Mouse (Mus musculus) neural tube, embryonic 12.5 days (tissue): Measurements from ENCODE around the gene Pigk. TPM values are rescaled to one million over a fixed set of nuclear protein-coding genes. Genes with fewer than 3 reads are reported as not detected.

Source experiments
- ATAC-seq: fragments of 200-750 bp; cut with Nextera tagmentation; 2 replicates; pipeline ENCODE4 v1.8.0; 2017; ENCODE audit warnings: low read depth, mild to moderate bottlenecking, moderate TSS enrichment, moderate library complexity; ENCODE audit not compliant: low FRiP score
- H3K27ac ChIP-seq: fragments of 300-500 bp; sonication (generic); 2 replicates; pipeline ENCODE4 v1.5.1; 2016
- H3K27me3 ChIP-seq: fragments of 300-500 bp; sonication (generic); replicated peaks from 2 replicates; pipeline ENCODE4 v1.6.1; 2016; ENCODE audit warnings: mild to moderate bottlenecking
- H3K36me3 ChIP-seq: fragments of 300-500 bp; sonication (generic); 2 replicates; pipeline ENCODE4 v1.6.1; 2016; ENCODE audit warnings: mild to moderate bottlenecking
- H3K4me1 ChIP-seq: fragments of 300-500 bp; sonication (generic); 2 replicates; pipeline ENCODE4 v1.6.1; 2016
- H3K4me2 ChIP-seq: fragments of 300-500 bp; sonication (generic); replicated peaks from 2 replicates; pipeline ENCODE4 v1.6.1; 2016; ENCODE audit warnings: mild to moderate bottlenecking
- H3K4me3 ChIP-seq: fragments of 300-500 bp; sonication (generic); 2 replicates; pipeline ENCODE4 v1.5.1; 2016
- H3K9ac ChIP-seq: fragments of 300-500 bp; sonication (generic); 2 replicates; pipeline ENCODE4 v1.6.1; 2016; ENCODE audit warnings: mild to moderate bottlenecking
- H3K9me3 ChIP-seq: fragments of 300-500 bp; sonication (generic); 2 replicates; pipeline ENCODE4 v1.6.1; 2016; ENCODE audit warnings: mild to moderate bottlenecking
- WGBS: fragments of 180-500 bp; shearing (Covaris S2); methylation state at CpG from one replicate; pipeline ENCODE4 v1.1.7; 2016; 5-methylcytosine and 5-hydroxymethylcytosine counted together
- polyA plus RNA-seq: library from polyadenylated mRNA; unstranded; fragments of >200 nt; fragmentation: Nextera tagmentation; extraction: Ambion mirVana; gene quantifications from 2 replicates; pipeline ENCODE4 v1.2.1, GENCODE M21; 2016

The Pigk gene
- polyA plus RNA-seq, 1 experiment from 2014 or later = 45.9 TPM

DNA sequence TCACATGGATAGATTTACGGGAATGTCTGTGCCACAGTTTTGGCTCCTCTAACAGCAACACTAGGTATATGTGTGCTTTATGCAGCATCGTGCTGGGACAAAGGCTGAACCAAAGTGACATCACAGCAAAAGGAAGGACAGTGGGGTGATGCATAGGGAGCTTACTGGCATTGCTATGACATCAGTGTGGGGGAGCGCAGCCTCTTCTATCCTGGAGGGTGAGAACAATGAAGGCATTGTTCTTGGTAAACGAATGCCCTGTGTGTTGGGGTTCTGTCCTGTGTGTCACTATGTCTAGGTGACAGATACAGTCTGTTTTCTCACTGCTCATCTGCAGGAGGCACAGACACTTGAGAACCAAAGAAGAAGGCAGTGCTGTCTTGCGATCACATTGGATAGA, 285.0 kb downstream of the Pigk start:
- no peak overlapping the region for H3K4me2 ChIP-seq
- H3K4me3 ChIP-seq = no peak overlapping the region
- no peaks in the 10 kb centered on the region for H3K9me3 ChIP-seq
- no peaks in the 10 kb centered on the region for H3K4me1 ChIP-seq
- WGBS = 65% methylated on average over 5 of the region's 5 CpGs
- no peak for ATAC-seq
- no peaks in the 10 kb centered on the region for H3K36me3 ChIP-seq
- no peak overlapping the region for H3K27ac ChIP-seq
- no peak overlapping the region for H3K9ac ChIP-seq
- H3K27me3 ChIP-seq = no peaks in the 10 kb centered on the region

DNA sequence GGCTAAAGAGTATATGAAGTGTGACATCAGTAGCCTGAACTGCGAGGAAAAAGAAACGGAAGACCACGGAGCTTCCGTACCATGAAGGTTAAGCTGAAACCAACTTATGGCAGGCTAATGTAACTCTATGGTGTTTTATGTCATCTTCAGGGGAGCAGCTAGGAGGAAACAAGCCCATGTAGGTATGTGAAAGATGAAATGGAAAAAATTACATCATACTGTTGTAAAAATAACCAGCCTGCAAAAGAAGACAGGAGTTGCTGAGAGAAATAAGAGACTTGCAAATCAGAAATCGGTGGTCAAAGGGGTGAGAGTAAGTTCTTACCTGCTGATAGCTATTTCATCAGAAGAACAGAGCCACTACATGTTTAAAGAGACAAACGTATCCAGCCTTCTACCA, 293.0 kb downstream of the Pigk start:
- Histone ChIP-seq H3K4me1 (no peaks in the 10 kb centered on the region), H3K4me3 (no peak overlapping the region), H3K27ac (no peak overlapping the region), H3K36me3 (no peaks in the 10 kb centered on the region), H3K27me3 (no peaks in the 10 kb centered on the region), H3K4me2 (no peak overlapping the region), H3K9ac (no peak overlapping the region), H3K9me3 (no peaks in the 10 kb centered on the region)
- WGBS = 91% methylated on average over 6 of the region's 6 CpGs
- no peak for ATAC-seq

DNA sequence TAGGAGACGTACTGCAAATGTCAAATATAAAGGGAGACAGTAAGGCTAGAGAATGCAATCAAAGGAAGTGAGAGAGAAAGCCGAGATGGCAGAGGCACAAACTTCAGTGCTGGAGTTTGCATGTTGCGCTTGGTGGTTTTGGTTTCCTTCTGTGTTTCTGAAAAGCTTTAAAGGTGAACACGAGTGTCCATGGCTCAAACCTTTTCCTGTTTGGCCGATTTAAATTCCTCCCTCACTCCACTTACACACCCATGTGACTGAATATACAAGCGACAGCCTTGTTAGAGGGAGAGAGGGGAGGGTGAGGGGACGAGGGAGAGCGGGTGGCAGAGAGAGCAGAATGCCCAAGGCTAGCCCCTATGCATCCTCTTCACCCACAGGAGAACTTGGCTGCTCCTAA, 302.5 kb downstream of the Pigk start:
- H3K36me3 ChIP-seq = no peaks in the 10 kb centered on the region
- no peak overlapping the region for H3K4me2 ChIP-seq
- no peaks in the 10 kb centered on the region for H3K27me3 ChIP-seq
- WGBS = 73% methylated on average over 8 of the region's 8 CpGs
- no peak overlapping the region for H3K27ac ChIP-seq
- no peaks in the 10 kb centered on the region for H3K4me1 ChIP-seq
- H3K4me3 ChIP-seq = no peak overlapping the region
- H3K9ac ChIP-seq = no peak overlapping the region
- no peaks in the 10 kb centered on the region for H3K9me3 ChIP-seq
- ATAC-seq = no peak

DNA sequence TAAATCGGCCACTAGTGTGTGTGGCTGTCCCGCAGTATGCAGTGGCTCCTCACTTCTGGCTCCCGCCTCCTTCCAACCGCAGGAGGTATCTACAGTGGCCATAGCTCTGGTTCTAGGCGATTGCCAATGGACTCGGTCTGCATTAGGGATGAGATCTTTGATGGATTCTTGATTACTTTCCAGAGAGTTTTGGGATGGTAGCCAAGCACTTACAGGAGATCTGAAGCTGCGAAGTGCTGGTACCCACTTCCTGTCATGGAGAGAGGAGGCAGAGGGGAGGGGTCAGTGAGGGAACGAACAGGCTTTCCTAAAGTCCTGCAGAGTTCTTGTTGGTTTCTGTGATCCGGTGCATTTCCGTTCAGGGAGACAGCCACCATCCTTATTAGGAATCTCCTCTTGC, 304.2 kb downstream of the Pigk start:
- ATAC-seq = no peak
- H3K4me2 ChIP-seq = no peak overlapping the region
- no peaks in the 10 kb centered on the region for H3K27me3 ChIP-seq
- H3K27ac ChIP-seq = no peak overlapping the region
- no peak overlapping the region for H3K4me3 ChIP-seq
- no peaks in the 10 kb centered on the region for H3K4me1 ChIP-seq
- no peaks in the 10 kb centered on the region for H3K9me3 ChIP-seq
- 56% methylated on average over 10 of the region's 10 CpGs for WGBS
- H3K9ac ChIP-seq = no peak overlapping the region
- no peaks in the 10 kb centered on the region for H3K36me3 ChIP-seq

GRCm38 (mm10) chr3:153024016-153024415, 310.1 kb downstream of the Pigk start:
- Histone ChIP-seq H3K4me1 (no peaks in the 10 kb centered on the region), H3K9ac (no peak overlapping the region), H3K27me3 (no peaks in the 10 kb centered on the region), H3K9me3 (no peaks in the 10 kb centered on the region), H3K4me3 (no peak overlapping the region), H3K4me2 (no peak overlapping the region), H3K27ac (no peak overlapping the region), H3K36me3 (no peaks in the 10 kb centered on the region)
- 83% methylated on average over 11 of the region's 11 CpGs for WGBS
- ATAC-seq = no peak

Other genes starting within 250 kb of the Pigk start
- gene Ak5, start 45.7 kb upstream of the Pigk start, polyA plus RNA-seq = 1.5 and 2.4 TPM in 2 replicates